Mouse (Mus musculus) adrenal gland, postnatal 4 days (tissue): ENCODE data around the gene Rpl23a. TPM values are rescaled to one million over a fixed set of nuclear protein-coding genes. Genes with fewer than 3 reads are reported as not detected.
"Not testable (repeated sequence)": the region's sequence is repeated elsewhere in the genome, so short reads cannot be mapped to it uniquely, and the experiment has no call there.

Experiments used
- DNase-seq, 2 experiments: peaks; one replicate each; pipeline ENCODE4 v3.0.0; 2021 to 2022; ENCODE audit warnings: low spot score in 2 of 2, mixed read lengths in 2 of 2
- microRNA-seq: library from miRNA; unstranded; fragments of <30 nt; microRNA quantifications from one replicate; pipeline ENCODE4 v1.2.0, GENCODE M21; 2021
- total RNA-seq, 2 experiments: library from RNA; stranded (reverse); gene quantifications; 2 replicates each; pipeline ENCODE4 v1.2.3; 2021

Rpl23a gene
- total RNA-seq, 2 experiments from 2014 or later = 2,039 to 2,132 TPM

DNA sequence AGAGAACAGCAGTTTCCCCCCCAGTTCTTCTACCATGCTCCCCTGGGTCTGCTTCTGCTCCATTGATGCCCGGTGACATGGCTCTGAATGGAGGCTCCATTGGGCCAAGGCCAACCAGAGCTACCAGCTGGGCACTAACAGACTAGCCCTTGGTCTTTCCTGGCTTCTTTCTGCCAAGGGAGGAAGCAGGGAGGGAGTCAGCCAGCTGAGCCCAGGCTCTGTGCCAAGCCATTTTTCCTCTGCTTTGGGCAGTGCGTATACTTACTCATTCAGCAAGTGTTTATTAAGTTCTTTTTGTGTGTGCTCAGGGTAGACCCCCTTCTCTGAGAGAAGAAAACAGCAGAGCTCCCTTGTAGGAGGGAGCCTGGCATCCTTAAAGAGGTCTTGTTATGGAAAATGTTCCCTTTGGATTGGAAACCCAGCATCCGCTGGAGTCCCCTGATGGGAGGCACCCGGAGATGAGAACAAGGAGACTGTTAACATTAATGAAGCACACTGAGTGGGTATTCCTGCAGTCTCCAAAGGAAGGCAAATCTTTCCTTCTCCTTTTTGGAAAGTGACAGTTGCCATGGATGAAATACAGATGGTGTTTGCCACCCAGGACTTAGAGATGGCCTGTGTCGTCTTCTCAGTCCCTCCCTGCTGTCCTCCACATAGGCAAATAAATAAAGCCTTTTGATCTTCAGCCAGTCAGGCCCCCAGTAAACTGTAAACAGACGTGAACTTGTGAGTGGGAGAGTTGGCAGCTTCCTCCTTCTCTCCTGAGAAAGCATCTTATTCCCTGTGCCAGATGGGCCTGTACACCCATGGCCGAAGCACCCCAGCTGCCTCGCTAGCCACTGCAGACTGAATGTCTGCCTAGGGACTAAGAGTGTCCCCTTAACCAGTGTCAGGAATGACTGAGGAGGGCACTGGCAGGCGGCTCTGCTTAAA, 30.8 kb downstream of the Rpl23a start:
- DNase-seq = no peak

DNA sequence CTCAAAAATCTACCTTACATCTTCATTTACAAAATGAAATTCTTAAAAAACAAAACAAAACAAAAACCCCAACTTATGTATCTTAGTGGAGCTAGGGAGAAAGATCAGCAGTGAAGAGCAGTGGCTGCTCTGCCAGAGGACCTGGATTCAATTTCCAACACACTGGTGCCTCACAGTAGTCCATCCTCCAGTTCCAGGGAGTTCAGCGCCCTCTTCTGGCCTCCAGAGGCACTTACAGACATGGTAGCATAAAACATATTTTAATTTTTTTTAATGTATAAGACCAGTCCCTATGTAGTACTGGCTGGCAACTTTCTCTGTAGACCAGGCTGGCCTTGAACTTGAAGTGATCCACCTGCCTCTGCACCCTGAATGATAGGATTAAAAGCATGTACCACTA, 32.2 kb downstream of the Rpl23a start:
- DNase-seq = no peak

DNA sequence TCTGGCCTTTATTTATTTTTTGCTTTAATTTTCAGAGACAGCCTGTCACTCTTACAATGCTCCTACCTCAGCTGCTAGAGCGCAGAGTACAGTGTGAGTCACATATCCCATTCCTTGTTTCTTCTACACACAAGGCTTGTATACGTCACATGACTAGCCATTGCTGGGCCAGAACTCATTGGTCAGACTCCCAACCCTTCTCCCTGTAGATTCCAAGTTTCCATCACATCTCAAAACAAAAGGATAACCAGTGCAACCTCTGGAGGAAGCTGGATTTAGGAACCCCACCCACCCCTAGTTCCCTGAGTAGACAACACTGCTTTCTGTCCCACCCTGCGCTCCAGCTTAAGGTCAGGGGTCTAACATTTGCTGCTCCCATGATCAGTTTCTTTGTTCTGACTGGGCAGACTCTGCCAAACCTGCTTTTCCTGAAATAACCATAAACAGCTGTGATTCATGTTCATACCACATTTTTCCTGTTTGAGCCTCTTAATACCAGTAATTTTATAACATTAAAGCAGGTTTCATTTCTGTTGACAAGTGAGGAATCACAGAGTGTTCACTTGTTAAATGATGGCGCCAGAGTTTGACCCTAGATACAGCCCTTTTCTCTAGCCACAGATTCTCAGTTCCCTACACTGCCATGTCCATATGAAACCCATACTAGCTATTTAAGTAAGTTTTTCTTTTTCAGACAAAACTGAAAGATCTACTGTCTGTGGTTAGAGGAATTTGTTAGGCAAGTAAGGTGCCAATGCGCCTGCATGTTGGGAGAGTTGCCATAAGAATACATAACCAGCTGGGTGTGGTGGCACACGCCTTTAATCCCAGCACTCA, 36.5 kb downstream of the Rpl23a start:
- DNase-seq = no peak

DNA sequence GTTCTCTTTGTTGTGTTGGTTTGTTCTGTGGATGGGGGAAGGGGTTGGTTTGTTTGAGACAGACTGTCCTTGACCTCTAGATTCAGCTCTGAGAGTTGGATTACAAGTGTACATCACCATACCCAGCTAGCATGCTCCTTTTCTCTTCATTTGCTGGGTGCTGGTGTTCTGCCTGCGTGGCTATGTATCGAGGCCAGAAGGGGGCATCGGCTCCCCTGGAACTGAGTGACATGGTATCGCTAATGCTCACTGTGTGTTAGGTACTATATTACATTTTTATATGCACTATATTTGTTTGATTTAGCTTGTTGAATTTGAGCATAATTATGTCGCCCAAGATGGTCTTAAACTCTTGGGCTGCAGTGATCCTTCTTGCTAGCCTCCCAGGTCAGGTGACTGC, 37.2 kb downstream of the Rpl23a start:
- DNase-seq = no peak

DNA sequence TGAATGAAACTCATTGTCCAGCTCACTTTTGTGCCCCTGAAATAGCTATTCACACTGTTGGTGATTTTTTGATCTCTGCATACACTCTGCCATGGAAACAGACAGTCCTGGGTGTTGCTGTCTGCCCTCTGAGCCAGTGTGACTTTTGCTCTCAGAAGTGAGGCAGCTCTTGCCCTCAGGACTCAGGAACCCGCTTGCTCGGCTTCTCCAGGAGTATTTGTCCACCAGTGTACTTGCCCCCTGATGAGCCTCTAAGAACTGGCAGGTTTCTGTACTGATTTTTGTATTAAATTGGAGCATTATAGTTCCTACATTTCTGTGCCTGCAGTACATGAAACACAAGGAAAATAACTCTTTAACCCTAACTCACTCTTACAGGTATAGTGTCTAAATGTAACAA, 39.9 kb downstream of the Rpl23a start:
- no peak for DNase-seq

GRCm38 (mm10) chr11:78140665-78141064, 42.7 kb downstream of the Rpl23a start:
- no peak for DNase-seq

DNA sequence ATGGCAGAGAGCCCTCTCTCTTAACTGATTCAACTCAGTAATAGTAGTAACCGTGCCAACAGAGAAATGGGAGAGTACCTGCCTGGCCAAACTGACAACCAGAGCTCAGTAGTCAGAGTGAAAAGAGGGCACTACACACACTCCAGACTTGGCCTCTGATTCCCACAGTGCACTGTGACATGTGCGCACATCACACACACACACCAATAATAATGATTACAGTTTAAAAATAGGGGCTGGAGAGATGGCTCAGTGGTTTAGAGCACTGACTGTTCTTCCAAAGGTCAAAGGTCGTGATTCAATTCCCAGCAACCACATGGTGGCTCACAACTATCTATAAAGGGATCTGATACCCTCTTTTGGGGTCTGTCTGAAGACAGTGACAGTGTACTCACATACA, 45.4 kb downstream of the Rpl23a start:
- DNase-seq = no peak

- no peak for DNase-seq
Observed at GRCm38 (mm10) chr11:78137584-78137983, 45.8 kb downstream of the Rpl23a start.

DNA sequence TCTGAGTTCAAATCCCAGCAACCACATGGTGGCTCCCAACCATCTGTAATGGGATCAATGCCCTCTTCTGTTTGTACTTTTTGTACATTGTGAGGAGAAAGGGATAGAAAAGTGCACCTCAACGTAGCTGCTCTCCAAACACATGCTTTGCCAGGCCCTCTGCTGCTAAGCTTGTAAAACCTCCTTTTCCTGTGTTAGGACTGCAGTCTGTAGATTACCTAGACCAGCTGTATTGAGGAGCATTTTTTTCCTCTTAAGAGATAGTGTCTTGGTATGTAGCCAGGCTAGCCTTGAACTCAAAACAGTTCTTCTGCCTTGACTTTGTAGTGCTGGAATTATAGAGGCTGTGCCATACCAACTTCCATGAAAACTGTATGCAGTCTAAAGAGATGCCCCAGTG, 47.3 kb downstream of the Rpl23a start:
- no peak for DNase-seq

DNA sequence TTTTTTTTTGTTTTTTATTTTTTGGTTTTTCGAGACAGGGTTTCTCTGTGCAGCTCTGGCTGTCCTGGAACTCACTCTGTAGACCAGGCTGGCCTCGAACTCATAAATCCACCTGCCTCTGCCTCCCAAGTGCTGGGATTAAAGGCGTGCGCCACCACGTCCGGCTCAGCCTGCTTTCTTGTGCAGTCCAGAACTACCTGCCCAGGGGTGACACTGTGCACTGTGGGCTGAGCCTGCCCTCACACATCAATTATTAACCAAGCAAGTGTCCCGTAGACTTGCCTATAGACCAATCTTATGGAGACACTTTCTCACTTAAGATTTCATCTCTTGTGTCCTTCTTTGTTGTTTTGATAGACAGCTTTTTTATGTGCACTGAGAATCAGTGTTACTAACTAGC, 48.1 kb downstream of the Rpl23a start:
- not testable (repeated sequence) for DNase-seq

DNA sequence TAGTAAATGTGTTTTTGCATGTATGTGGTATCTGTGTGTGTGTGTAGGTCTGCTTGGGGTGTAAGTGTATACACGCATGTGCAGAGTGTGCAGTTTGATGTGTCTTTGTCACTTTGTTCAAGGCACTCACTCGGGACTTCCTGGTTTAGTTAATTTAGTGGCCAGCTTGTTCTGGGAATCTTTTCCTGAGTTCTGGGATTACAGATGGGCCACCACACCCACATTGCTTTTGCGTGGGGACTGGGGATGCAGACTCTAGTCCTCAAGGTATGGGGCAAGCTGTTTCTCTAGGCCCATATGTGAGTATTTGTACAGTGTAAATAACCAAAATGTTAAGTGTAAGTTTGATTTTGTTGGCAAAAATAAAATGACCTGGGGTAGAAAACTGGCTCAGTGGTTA, 49.0 kb downstream of the Rpl23a start:
- no peak for DNase-seq

GRCm38 (mm10) chr11:78133915-78134314, 49.5 kb downstream of the Rpl23a start:
- DNase-seq = no peak

Small RNAs within 50 kb of the gene (microRNA-seq; reads per million reads assigned to microRNA genes)
- 1.6 reads per million for gene Mir7653

Other genes with a start within 250 kb of the Rpl23a start
- 10 to 100 TPM; 80.7 to 81.8 TPM for gene Phf12, start 200.8 kb downstream of the Rpl23a start, total RNA-seq
- 10 to 100 TPM; 10.3 to 12.1 TPM for gene Dhrs13, start 151.3 kb downstream of the Rpl23a start, total RNA-seq
- 10 to 100 TPM; 81.8 to 83.8 TPM for gene Flot2, start 145.7 kb downstream of the Rpl23a start, total RNA-seq
- gene Eral1, start 103.2 kb downstream of the Rpl23a start, total RNA-seq = 10 to 100 TPM; 32.1 to 32.9 TPM
- gene Fam222b, start 88.9 kb downstream of the Rpl23a start, total RNA-seq = 10 to 100 TPM; 20.3 to 22.1 TPM
- gene Traf4, start 18.0 kb downstream of the Rpl23a start, total RNA-seq = 10 to 100 TPM; 42.7 to 46.5 TPM
- gene Nek8, start 6.9 kb downstream of the Rpl23a start, total RNA-seq = 10 to 100 TPM; 16.3 to 16.5 TPM
- gene Tlcd1, start 6.9 kb downstream of the Rpl23a start, total RNA-seq = 10 to 100 TPM; 45.2 to 46.9 TPM
- gene Rab34, start 4.8 kb upstream of the Rpl23a start, total RNA-seq = 100 to 1,000 TPM; 120 to 124 TPM
- 1 to 10 TPM; 7.9 to 8.8 TPM for gene Proca1, start 9.8 kb upstream of the Rpl23a start, total RNA-seq
- 10 to 100 TPM; 79.3 to 87.3 TPM for gene Sdf2, start 62.2 kb upstream of the Rpl23a start, total RNA-seq
- 10 to 100 TPM; 63.3 to 69.2 TPM for gene Supt6, start 62.4 kb upstream of the Rpl23a start, total RNA-seq
- 100 to 1,000 TPM; 137 to 138 TPM for gene 2610507B11Rik, start 78.2 kb upstream of the Rpl23a start, total RNA-seq
- gene BC030499, start 107.3 kb upstream of the Rpl23a start, total RNA-seq = 1 to 10 TPM in 1 of 2 experiments, under 1 TPM in 1; 0.73 to 1.5 TPM
- 10 to 100 TPM; 28.8 to 31.5 TPM for gene Spag5, start 117.9 kb upstream of the Rpl23a start, total RNA-seq
- 10 to 100 TPM; 15.3 to 16.2 TPM for gene Aldoc, start 139.4 kb upstream of the Rpl23a start, total RNA-seq
- gene Pigs, start 144.8 kb upstream of the Rpl23a start, total RNA-seq = 10 to 100 TPM; 58.2 to 58.3 TPM
- 10 to 100 TPM; 55.7 to 67.1 TPM for gene Unc119, start 159.9 kb upstream of the Rpl23a start, total RNA-seq
- under 1 TPM; 0.08 to 0.17 TPM for gene Foxn1, start 203.0 kb upstream of the Rpl23a start, total RNA-seq
- gene Slc13a2, start 238.6 kb upstream of the Rpl23a start, total RNA-seq = 1 to 10 TPM in 1 of 2 experiments, under 1 TPM in 1; 0.11 to 1.8 TPM